Comparison of ENCODE assay signal across 10 mouse cellular contexts in genomic region chr1:166127719-166128118, GRCm38 (mm10). TPM values are rescaled to one million over a fixed set of nuclear protein-coding genes. Genes with fewer than 3 reads are reported as not detected.
A peak's percentile ranks its signal among the peaks of the same experiment; 100 is the strongest.
DNase-seq lines count a peak whose midpoint lies in the region; ATAC-seq lines count a peak whose summit lies in the region.
"Had no signal": no experiment of that assay in that cellular context is flagged by ENCODE, and none has a peak within 500 bp of the region (broad histone marks: within the 10 kb centered on the region; RNA-seq: fewer than 3 reads in every experiment).

Dusp27 (minus strand) TSS chr1:166127922.

- no peaks in the 10 kb centered on the region for H3K27me3 ChIP-seq in lung, embryonic 15.5 days
- H3K27me3 ChIP-seq in stomach, embryonic 16.5 days (ENCODE audit: control insufficient read depth, insufficient read depth, low read length) = no peaks in the 10 kb centered on the region
- no peaks in the 10 kb centered on the region for H3K27me3 ChIP-seq in forebrain, embryonic 16.5 days (replicated peaks; ENCODE audit: control insufficient read depth, insufficient read depth, low read length)

- peak within 1 kb of the TSS; percentile 3; the same call in 1 of the 2 replicates for H3K4me3 ChIP-seq in lung, embryonic 15.5 days
- H3K4me3 ChIP-seq in stomach, embryonic 16.5 days (replicated peaks; ENCODE audit: low read length) = peak within 1 kb of the TSS; percentile 7
- H3K4me3 ChIP-seq in forebrain, embryonic 16.5 days (replicated peaks; ENCODE audit: low read length) = no peak within 1 kb of the TSS

- no peak within 1 kb of the TSS for H3K9ac ChIP-seq in lung, embryonic 15.5 days
- peak within 1 kb of the TSS; percentile 8 for H3K9ac ChIP-seq in stomach, embryonic 16.5 days (ENCODE audit: low read length)
- no peak within 1 kb of the TSS for H3K9ac ChIP-seq in forebrain, embryonic 16.5 days (replicated peaks; ENCODE audit: low read depth, low read length)

- peaks cover 24% of the 10 kb centered on the region for H3K4me1 ChIP-seq in lung, embryonic 15.5 days
- H3K4me1 ChIP-seq in stomach, embryonic 16.5 days (ENCODE audit: control insufficient read depth, insufficient read depth, low read length) = peaks cover 14% of the 10 kb centered on the region
- H3K4me1 ChIP-seq in forebrain, embryonic 16.5 days (replicated peaks; ENCODE audit: control insufficient read depth, insufficient read depth, low read length) = no peaks in the 10 kb centered on the region; the same call in 1 of the 2 replicates

- no peak for DNase-seq in lung, postnatal 10 days
- no peak for DNase-seq in gastrocnemius, postnatal 25 days
- peak; percentile 44 for DNase-seq in hindlimb bud, embryonic 11.5 days (ENCODE audit: extremely low spot score, low read depth, low spot score)
- DNase-seq in natural killer cell, adult 2 months (ENCODE audit: low spot score in 2 of 2) = no peak
- no peak for DNase-seq in urinary bladder, postnatal 25 days (ENCODE audit: low spot score)
- DNase-seq: lung, adult 18-20 months had no signal

- H3K9me3 ChIP-seq in lung, embryonic 15.5 days = no peaks in the 10 kb centered on the region
- H3K9me3 ChIP-seq in stomach, embryonic 16.5 days (replicated peaks; ENCODE audit: control insufficient read depth, low read length) = peaks cover 2% of the 10 kb centered on the region; the same call in 1 of the 2 replicates
- no peaks in the 10 kb centered on the region for H3K9me3 ChIP-seq in forebrain, embryonic 16.5 days (ENCODE audit: control insufficient read depth, low read length)

- H3K36me3 ChIP-seq in lung, embryonic 15.5 days = no peaks in the 10 kb centered on the region
- no peaks in the 10 kb centered on the region for H3K36me3 ChIP-seq in stomach, embryonic 16.5 days (ENCODE audit: control insufficient read depth, insufficient read depth, low read length)
- H3K36me3 ChIP-seq in forebrain, embryonic 16.5 days (ENCODE audit: control insufficient read depth, insufficient read depth) = no peaks in the 10 kb centered on the region

- WGBS in lung, embryonic 15.5 days = 33% methylated on average over 4 of the region's 4 CpGs
- WGBS in stomach, embryonic 16.5 days = 32% methylated on average over 4 of the region's 4 CpGs
- WGBS in forebrain, embryonic 16.5 days = 70% methylated on average over 4 of the region's 4 CpGs

- ATAC-seq in lung, embryonic 15.5 days (ENCODE audit: borderline replicate concordance, extremely low read depth, low FRiP score, low TSS enrichment) = 0 out of 2 replicates have a peak, but pooled peaks have one; percentile 33
- ATAC-seq in stomach, embryonic 16.5 days (ENCODE audit: insufficient read depth, low FRiP score) = no peak
- no peak for ATAC-seq in forebrain, embryonic 16.5 days
- ATAC-seq: CD4-positive, CD25-positive, alpha-beta regulatory T cell, adult 4 months had no signal

- H3K27ac ChIP-seq in lung, embryonic 15.5 days = peak within 1 kb of the TSS; percentile 65
- 0 out of 2 replicates have a peak within 1 kb of the TSS, but pooled peaks have one; percentile 15 for H3K27ac ChIP-seq in stomach, embryonic 16.5 days (ENCODE audit: low read length)
- H3K27ac ChIP-seq in forebrain, embryonic 16.5 days (ENCODE audit: low read length) = no peak within 1 kb of the TSS

- peak within 1 kb of the TSS; percentile 27 for H3K4me2 ChIP-seq in lung, embryonic 15.5 days
- H3K4me2 ChIP-seq in stomach, embryonic 16.5 days (ENCODE audit: low read depth, low read length) = peak within 1 kb of the TSS; percentile 28
- H3K4me2 ChIP-seq in forebrain, embryonic 16.5 days (ENCODE audit: low read length) = no peak within 1 kb of the TSS

RNA-seq across cellular contexts. Expression of gene Dusp27, which starts in this region (rescaled TPM):
- polyA plus RNA-seq in lung, embryonic 15.5 days (2015; fragmentation: Nextera tagmentation; extraction: Ambion mirVana) = 3.3 and 4.5 TPM in 2 replicates
- total RNA-seq in gastrocnemius, postnatal 25 days (2021) = 10 to 100 TPM; 66.6 to 85.7 TPM
- polyA plus RNA-seq in stomach, embryonic 16.5 days (2015; fragmentation: Nextera tagmentation; extraction: Ambion mirVana) = 2.5 and 6.1 TPM in 2 replicates
- 1.1 and 1.3 TPM in 2 replicates for polyA plus RNA-seq in forebrain, embryonic 16.5 days (2015; fragmentation: Nextera tagmentation; extraction: Ambion mirVana)
- polyA plus RNA-seq: CD4-positive, CD25-positive, alpha-beta regulatory T cell, adult 4 months had no signal
